Mouse (Mus musculus) lung, embryonic 16.5 days (tissue): ENCODE data around the gene Dpagt1. TPM values are rescaled to one million over a fixed set of nuclear protein-coding genes. Genes with fewer than 3 reads are reported as not detected.
A peak's percentile ranks its signal among the peaks of the same experiment; 100 is the strongest.

Source experiments
- ATAC-seq: fragments of 200-750 bp; cut with Nextera tagmentation; 2 replicates; pipeline ENCODE4 v1.8.0; 2017; ENCODE audit warnings: low read depth, mild to moderate bottlenecking, moderate library complexity
- H3K27ac ChIP-seq: fragments of 300-500 bp; sonication (generic); 2 replicates; pipeline ENCODE4 v1.5.1; 2014; ENCODE audit warnings: mild to moderate bottlenecking, control low read depth, low read length
- H3K27me3 ChIP-seq: fragments of 300-500 bp; sonication (generic); 2 replicates; pipeline ENCODE4 v1.6.1; 2014; ENCODE audit warnings: low read depth, low read length, mixed read lengths; ENCODE audit not compliant: control insufficient read depth, insufficient read depth
- H3K36me3 ChIP-seq: fragments of 300-500 bp; sonication (generic); 2 replicates; pipeline ENCODE4 v1.6.1; 2014; ENCODE audit warnings: low read length; ENCODE audit not compliant: control insufficient read depth, insufficient read depth
- H3K4me1 ChIP-seq: fragments of 300-500 bp; sonication (generic); replicated peaks from 2 replicates; pipeline ENCODE4 v1.6.1; 2014; ENCODE audit warnings: low read length, mixed read lengths; ENCODE audit not compliant: control insufficient read depth, insufficient read depth
- H3K4me2 ChIP-seq: fragments of 300-500 bp; sonication (generic); 2 replicates; pipeline ENCODE4 v1.6.1; 2014; ENCODE audit warnings: low read depth, low read length, control low read depth
- H3K4me3 ChIP-seq: fragments of 300-500 bp; sonication (generic); 2 replicates; pipeline ENCODE4 v1.5.1; 2014; ENCODE audit warnings: mild to moderate bottlenecking, low read length, control low read depth
- H3K9ac ChIP-seq: fragments of 300-500 bp; sonication (generic); 2 replicates; pipeline ENCODE4 v1.6.1; 2014; ENCODE audit warnings: low read length, control low read depth
- H3K9me3 ChIP-seq: fragments of 300-500 bp; sonication (generic); 2 replicates; pipeline ENCODE4 v1.6.1; 2016; ENCODE audit warnings: low read length; ENCODE audit not compliant: control insufficient read depth
- WGBS: fragments of 180-500 bp; shearing (Covaris S2); extraction: QIAGEN DNeasy Blood & Tissue Kit; methylation state at CpG from one replicate; pipeline ENCODE4 v1.1.7; 2014; 5-methylcytosine and 5-hydroxymethylcytosine counted together
- polyA plus RNA-seq: library from polyadenylated mRNA; unstranded; fragments of >200 nt; fragmentation: Nextera tagmentation; extraction: Ambion mirVana; gene quantifications from 2 replicates; pipeline ENCODE4 v1.2.1, GENCODE M21; 2015

Gene Dpagt1
- polyA plus RNA-seq, 1 experiment from 2014 or later, result 42.3 TPM

DNA sequence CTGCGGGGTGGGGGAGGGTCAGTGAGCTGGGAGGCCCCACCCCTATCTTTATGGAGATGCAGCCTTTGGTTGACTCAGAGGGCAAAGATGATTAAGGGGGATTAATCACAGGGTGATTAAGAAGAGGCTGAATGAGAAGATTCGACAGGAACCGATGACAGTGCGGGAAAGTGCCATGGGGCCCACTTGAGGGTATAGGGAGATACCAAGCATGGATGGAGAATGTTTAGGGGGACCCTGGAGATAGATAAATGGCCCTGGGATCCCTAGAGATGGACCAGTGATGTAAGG is 11.6 kb upstream of the Dpagt1 start:
- Histone ChIP-seq H3K27me3 (no peaks in the 10 kb centered on the region), H3K4me3 (no peak overlapping the region), H3K9me3 (no peaks in the 10 kb centered on the region), H3K4me1 (peaks cover 17% of the 10 kb centered on the region), H3K27ac (no peak overlapping the region), H3K9ac (no peak overlapping the region), H3K36me3 (peaks cover 11% of the 10 kb centered on the region; the same call in 1 of the 2 replicates), H3K4me2 (no peak overlapping the region)
- 65% methylated on average over 4 of the region's 4 CpGs for WGBS
- ATAC-seq, result no peak

- Histone ChIP-seq H3K36me3 (peaks cover 11% of the 10 kb centered on the region; the same call in 1 of the 2 replicates), H3K4me1 (peaks cover 17% of the 10 kb centered on the region), H3K27ac (no peak overlapping the region), H3K9me3 (no peaks in the 10 kb centered on the region), H3K9ac (no peak overlapping the region), H3K4me2 (no peak overlapping the region), H3K4me3 (no peak overlapping the region), H3K27me3 (no peaks in the 10 kb centered on the region)
- no peak for ATAC-seq
- WGBS, result 95% methylated on average over 18 of the region's 18 CpGs
These were observed 10.9 kb upstream of the Dpagt1 start for GRCm38 (mm10) chr9:44314910-44315309.

- 64% methylated on average over 4 of the region's 4 CpGs for WGBS
- H3K4me3 ChIP-seq, result no peak overlapping the region
- no peak overlapping the region; the same call in 1 of the 2 replicates for H3K4me2 ChIP-seq
- ATAC-seq, result no peak
- no peaks in the 10 kb centered on the region for H3K27me3 ChIP-seq
- H3K9me3 ChIP-seq, result no peaks in the 10 kb centered on the region
- peaks cover 11% of the 10 kb centered on the region; the same call in 1 of the 2 replicates for H3K36me3 ChIP-seq
- H3K27ac ChIP-seq, result no peak overlapping the region
- H3K4me1 ChIP-seq, result peaks cover 20% of the 10 kb centered on the region
- no peak overlapping the region for H3K9ac ChIP-seq
These were observed 8.4 kb upstream of the Dpagt1 start for GRCm38 (mm10) chr9:44317452-44317851.

- peaks cover 20% of the 10 kb centered on the region for H3K4me1 ChIP-seq
- H3K27me3 ChIP-seq, result no peaks in the 10 kb centered on the region
- peak overlapping the region; percentile 63 for H3K4me2 ChIP-seq
- H3K9ac ChIP-seq, result peak overlapping the region; percentile 87; the same call in 1 of the 2 replicates
- no peak for ATAC-seq
- 59% methylated on average over 5 of the region's 5 CpGs for WGBS
- H3K36me3 ChIP-seq, result peaks cover 8% of the 10 kb centered on the region; the same call in 1 of the 2 replicates
- no peaks in the 10 kb centered on the region for H3K9me3 ChIP-seq
- no peak overlapping the region for H3K27ac ChIP-seq
- peak overlapping the region; percentile 90; the same call in 1 of the 2 replicates for H3K4me3 ChIP-seq
These were observed 7.6 kb upstream of the Dpagt1 start for GRCm38 (mm10) chr9:44318076-44318825.

- Histone ChIP-seq H3K4me2 (peak overlapping the region; percentile 63), H3K27ac (no peak overlapping the region), H3K27me3 (no peaks in the 10 kb centered on the region), H3K36me3 (peaks cover 7% of the 10 kb centered on the region; the same call in 1 of the 2 replicates), H3K9me3 (no peaks in the 10 kb centered on the region), H3K4me3 (peak overlapping the region; percentile 90), H3K9ac (peak overlapping the region; percentile 87; the same call in 1 of the 2 replicates), H3K4me1 (peaks cover 20% of the 10 kb centered on the region)
- WGBS, result 31% methylated on average over 3 of the region's 3 CpGs
- no peak for ATAC-seq
These were observed 7.1 kb upstream of the Dpagt1 start for GRCm38 (mm10) chr9:44318826-44319095.

GRCm38 (mm10) chr9:44319105-44319886 is 6.5 kb upstream of the Dpagt1 start:
- H3K9ac ChIP-seq, result peak overlapping the region; percentile 87
- H3K4me1 ChIP-seq, result peaks cover 20% of the 10 kb centered on the region
- 3% methylated on average over 37 of the region's 37 CpGs for WGBS
- no peak; the same call in 1 of the 2 replicates for ATAC-seq
- H3K4me3 ChIP-seq, result peak overlapping the region; percentile 90
- no peaks in the 10 kb centered on the region for H3K27me3 ChIP-seq
- H3K4me2 ChIP-seq, result peak overlapping the region; percentile 63
- 0 out of 2 replicates have a peak, but pooled peaks cover 4% of the 10 kb centered on the region for H3K36me3 ChIP-seq
- H3K9me3 ChIP-seq, result no peaks in the 10 kb centered on the region
- H3K27ac ChIP-seq, result peak overlapping the region; percentile 40

GRCm38 (mm10) chr9:44319887-44320798 is 5.7 kb upstream of the Dpagt1 start, which contains the start of gene C2cd2l:
Gene C2cd2l, minus strand, starts transcription at chr9:44320285.
- H3K9ac ChIP-seq, result peak within 1 kb of the TSS; percentile 87
- H3K27me3 ChIP-seq, result no peaks in the 10 kb centered on the region
- H3K27ac ChIP-seq, result peak within 1 kb of the TSS; percentile 73
- H3K36me3 ChIP-seq, result 0 out of 2 replicates have a peak, but pooled peaks cover 4% of the 10 kb centered on the region
- H3K4me2 ChIP-seq, result peak within 1 kb of the TSS; percentile 63
- peak; percentile 99 for ATAC-seq
- peaks cover 20% of the 10 kb centered on the region for H3K4me1 ChIP-seq
- H3K9me3 ChIP-seq, result no peaks in the 10 kb centered on the region
- under 1% methylated on average over 62 of the region's 67 CpGs for WGBS
- H3K4me3 ChIP-seq, result peak within 1 kb of the TSS; percentile 90

DNA sequence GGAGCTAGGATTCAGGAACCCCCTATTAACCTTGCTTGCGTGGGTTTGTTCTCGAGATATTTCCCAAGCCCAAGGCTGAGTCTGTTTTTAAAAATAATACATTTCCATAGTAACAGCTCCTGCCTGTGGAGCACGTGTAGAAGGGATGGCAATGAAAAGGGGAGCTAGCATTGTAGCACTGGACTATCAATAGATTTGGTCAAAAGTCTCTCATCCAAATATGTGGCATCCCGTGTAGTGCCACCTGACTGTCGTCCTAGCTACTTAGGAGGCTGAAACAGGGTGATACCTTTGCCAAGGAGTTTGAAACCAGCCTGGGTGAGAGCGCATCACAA is 5.1 kb upstream of the Dpagt1 start:
- Histone ChIP-seq H3K9ac (peak overlapping the region; percentile 69), H3K4me3 (peak overlapping the region; percentile 90), H3K27ac (peak overlapping the region; percentile 73), H3K4me2 (peak overlapping the region; percentile 63), H3K27me3 (no peaks in the 10 kb centered on the region), H3K36me3 (0 out of 2 replicates have a peak, but pooled peaks cover 4% of the 10 kb centered on the region), H3K9me3 (no peaks in the 10 kb centered on the region), H3K4me1 (peaks cover 23% of the 10 kb centered on the region)
- ATAC-seq, result peak; percentile 2; the same call in 1 of the 2 replicates
- WGBS, result 19% methylated on average over 6 of the region's 6 CpGs
